Mouse (Mus musculus) testis, adult 2 months (tissue): ENCODE measurements around the gene Trappc2. TPM values are rescaled to one million over a fixed set of nuclear protein-coding genes. Genes with fewer than 3 reads are reported as not detected.

Experiments
- H3K27ac ChIP-seq: fragments of 200-500 bp; 2 replicates; pipeline ENCODE4 v1.5.1; 2012; ENCODE audit warnings: low read depth, low read length; ENCODE audit not compliant: control insufficient read depth, insufficient read depth
- H3K27me3 ChIP-seq: fragments of 200-500 bp; 2 replicates; pipeline ENCODE4 v1.6.1; 2012; ENCODE audit warnings: mild to moderate bottlenecking, low read length, moderate library complexity; ENCODE audit not compliant: control insufficient read depth, insufficient read depth
- H3K36me3 ChIP-seq: fragments of 200-500 bp; 2 replicates; pipeline ENCODE4 v1.6.1; 2012; ENCODE audit warnings: mild to moderate bottlenecking, low read length; ENCODE audit not compliant: control insufficient read depth, insufficient read depth
- H3K4me1 ChIP-seq: fragments of 200-500 bp; 2 replicates; pipeline ENCODE4 v1.6.1; 2012; ENCODE audit warnings: low read length; ENCODE audit not compliant: control insufficient read depth, insufficient read depth
- H3K4me3 ChIP-seq: fragments of 200-500 bp; 2 replicates; pipeline ENCODE4 v1.5.1; 2012; ENCODE audit warnings: low read depth, mild to moderate bottlenecking, low read length, moderate library complexity, mixed read lengths; ENCODE audit not compliant: control insufficient read depth
- CTCF ChIP-seq: fragments of 200-500 bp; IDR thresholded peaks from 2 replicates; pipeline ENCODE4 v1.5.1; 2012; ENCODE audit warnings: low read depth, mild to moderate bottlenecking, inconsistent platforms, low read length, moderate library complexity; ENCODE audit not compliant: control insufficient read depth, insufficient read depth, insufficient replicate concordance
- POLR2A ChIP-seq: fragments of 200-500 bp; IDR thresholded peaks from 2 replicates; pipeline ENCODE4 v1.6.1; 2012; ENCODE audit warnings: low read depth, mild to moderate bottlenecking, inconsistent platforms, low read length, moderate library complexity; ENCODE audit not compliant: control insufficient read depth
- polyA plus RNA-seq: library from polyadenylated mRNA; depleted of rRNA; stranded (reverse); fragments of >200 nt; gene quantifications from 2 replicates; pipeline ENCODE4 v1.2.3, GENCODE M21; 2012; rRNA removed

The Trappc2 gene
- polyA plus RNA-seq, result 1.2 and 1.9 TPM in 2 replicates

DNA sequence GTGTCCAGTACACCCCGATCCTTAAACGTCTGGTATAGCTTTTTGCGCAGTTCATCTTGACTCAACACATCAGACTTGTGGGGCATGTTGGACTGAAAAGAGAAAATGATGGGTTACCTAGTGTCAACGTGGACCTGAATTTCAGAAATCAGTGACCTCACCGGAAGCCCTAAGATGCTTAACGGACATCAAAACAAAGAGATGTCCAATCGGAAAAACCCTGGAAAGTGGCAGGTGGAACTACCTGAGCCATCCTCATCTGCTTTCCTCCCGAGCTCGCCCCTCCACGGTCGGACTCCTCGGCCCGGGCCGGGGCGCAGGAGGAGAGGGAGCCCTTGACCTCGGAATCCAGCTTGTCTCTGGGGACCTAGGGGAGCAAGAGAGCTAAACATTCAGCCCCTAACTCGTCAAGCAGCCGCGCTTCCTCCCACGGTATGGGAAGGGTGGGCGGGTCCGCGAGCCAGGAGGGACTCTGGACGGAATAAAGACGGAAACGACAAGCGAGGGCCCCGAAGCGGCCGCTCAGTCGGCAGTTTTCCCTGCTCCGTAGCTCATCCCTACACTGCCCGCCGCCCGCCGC lies at the start of gene Trappc2:
Gene Trappc2 (plus strand): TSS at position 539 of the 580 bp plus-strand sequence.
- peak within 1 kb of the TSS; percentile 75 for H3K4me3 ChIP-seq
- no peak for TF ChIP-seq CTCF
- no peak for TF ChIP-seq POLR2A
- peak within 1 kb of the TSS; percentile 79 for H3K27ac ChIP-seq
- H3K36me3 ChIP-seq, result no peaks in the 10 kb centered on the region
- H3K27me3 ChIP-seq, result no peaks in the 10 kb centered on the region
- no peaks in the 10 kb centered on the region for H3K4me1 ChIP-seq

DNA sequence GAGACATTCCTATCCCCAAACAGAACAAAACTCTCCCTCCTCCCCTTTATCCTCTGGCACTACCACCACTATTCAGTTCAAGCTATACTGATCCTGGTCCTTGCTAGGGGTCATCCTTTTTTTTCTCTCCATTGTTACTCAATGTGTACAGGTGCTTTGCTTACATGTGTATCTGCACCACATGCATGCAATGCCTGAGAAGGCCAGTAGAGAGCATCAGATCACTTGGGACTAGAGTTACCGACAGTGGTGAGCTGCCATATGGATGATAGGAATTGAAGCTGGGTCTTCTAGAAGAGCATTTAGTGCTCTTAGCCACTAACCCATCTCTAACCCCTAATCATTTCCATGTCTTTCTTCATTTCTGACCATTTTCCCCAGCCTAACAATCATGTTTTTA lies 46.6 kb upstream of the Trappc2 start:
- no peak for TF ChIP-seq POLR2A
- TF ChIP-seq CTCF, result no peak

DNA sequence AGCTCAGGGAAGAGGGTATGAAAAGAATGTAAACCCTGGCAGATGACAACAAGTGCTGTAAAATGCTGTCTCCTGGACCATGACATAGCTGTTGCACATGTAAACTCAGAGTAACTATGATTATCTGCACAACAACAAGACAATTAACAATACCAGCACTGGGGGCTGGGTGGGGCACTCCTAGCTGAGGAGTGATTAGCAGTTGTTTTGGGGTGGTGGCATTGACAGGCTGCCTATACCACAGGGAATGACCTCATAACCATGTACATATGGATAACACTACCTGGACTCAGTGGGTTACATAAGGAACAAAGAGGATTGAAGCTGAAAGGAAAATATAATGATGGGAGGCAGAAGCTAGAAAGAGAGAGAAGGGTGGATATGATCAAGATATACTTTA lies 32.5 kb upstream of the Trappc2 start:
- TF ChIP-seq POLR2A (no peak), CTCF (no peak)
- Histone ChIP-seq H3K4me3 (no peak overlapping the region), H3K27ac (no peak overlapping the region), H3K36me3 (no peaks in the 10 kb centered on the region), H3K27me3 (no peaks in the 10 kb centered on the region), H3K4me1 (no peaks in the 10 kb centered on the region)

More for the DNA sequence above, 46.6 kb upstream of the Trappc2 start:
- Histone ChIP-seq H3K4me3 (no peak overlapping the region), H3K4me1 (no peaks in the 10 kb centered on the region), H3K27me3 (no peaks in the 10 kb centered on the region), H3K36me3 (no peaks in the 10 kb centered on the region), H3K27ac (no peak overlapping the region)

DNA sequence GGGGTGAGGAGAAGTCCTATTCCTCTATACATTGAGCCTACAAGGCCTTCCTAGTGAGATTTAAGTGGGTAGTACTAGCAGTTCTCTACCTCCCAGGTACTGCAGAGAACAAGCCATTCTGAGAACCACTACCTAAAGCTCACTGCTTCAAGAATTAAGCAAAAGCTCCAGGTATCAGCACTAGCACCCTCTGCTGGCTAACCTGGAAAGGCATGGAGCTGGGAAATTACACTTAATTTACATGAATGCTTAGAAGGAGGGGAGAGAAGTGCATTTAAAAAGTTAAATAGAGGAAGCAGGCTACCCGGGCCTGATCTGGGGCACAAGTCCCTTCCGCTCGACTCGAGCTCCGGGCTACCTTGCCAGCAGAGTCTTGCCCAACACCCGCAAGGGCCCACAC lies 24.2 kb upstream of the Trappc2 start:
- no peaks in the 10 kb centered on the region for H3K4me1 ChIP-seq
- TF ChIP-seq CTCF (no peak), POLR2A (no peak)
- no peaks in the 10 kb centered on the region for H3K36me3 ChIP-seq
- H3K27me3 ChIP-seq, result no peaks in the 10 kb centered on the region
- no peak overlapping the region for H3K27ac ChIP-seq
- H3K4me3 ChIP-seq, result no peak overlapping the region

DNA sequence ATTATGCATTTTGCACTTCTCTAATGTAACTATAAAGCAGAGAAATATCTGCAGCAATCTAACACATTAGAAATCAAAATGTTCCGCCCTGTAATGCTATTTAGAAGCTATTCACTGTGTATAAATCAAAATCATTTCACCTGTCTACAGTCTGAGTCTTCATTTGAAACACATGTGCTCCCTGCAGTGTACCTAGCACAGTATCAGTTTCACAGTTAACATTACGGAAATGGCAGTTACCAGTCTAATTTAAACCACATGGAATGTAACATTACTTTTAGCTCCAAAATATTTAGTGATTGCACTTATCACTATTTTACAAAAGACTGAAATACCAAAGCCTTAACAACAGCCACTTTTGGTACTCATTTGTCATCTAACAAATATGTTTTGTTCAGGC lies 5.6 kb upstream of the Trappc2 start:
- H3K4me3 ChIP-seq, result no peak overlapping the region
- H3K36me3 ChIP-seq, result no peaks in the 10 kb centered on the region
- TF ChIP-seq POLR2A (no peak), CTCF (no peak)
- H3K27ac ChIP-seq, result no peak overlapping the region
- no peaks in the 10 kb centered on the region for H3K4me1 ChIP-seq
- H3K27me3 ChIP-seq, result no peaks in the 10 kb centered on the region

DNA sequence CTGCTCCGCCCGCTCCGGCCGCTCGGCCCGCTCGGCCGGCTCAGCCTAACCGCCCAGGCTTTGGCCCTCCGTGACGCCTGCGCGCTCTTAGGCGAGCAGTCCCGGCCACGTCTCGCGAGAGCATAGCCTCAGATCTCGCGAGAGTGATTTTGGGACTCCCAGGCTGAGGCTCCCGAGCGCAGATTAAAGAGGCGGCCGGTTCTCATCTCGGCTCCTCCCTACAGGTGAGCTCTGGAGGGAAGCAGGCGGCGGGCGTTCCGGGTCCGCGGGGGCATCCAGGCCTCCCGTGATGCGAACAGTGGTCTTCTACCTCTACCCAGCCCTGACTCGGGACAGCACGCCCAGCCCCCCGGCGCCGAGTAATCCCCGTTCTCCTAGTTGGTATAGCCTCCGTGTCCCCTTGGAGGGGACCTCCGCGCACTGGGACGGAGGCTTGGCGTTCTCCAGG lies 266 bp downstream of the Trappc2 start, which contains the start of gene Ofd1:
Gene Ofd1 (minus strand): TSS at position 89 of the 448 bp plus-strand sequence.
- no peaks in the 10 kb centered on the region for H3K4me1 ChIP-seq
- no peaks in the 10 kb centered on the region for H3K27me3 ChIP-seq
- H3K4me3 ChIP-seq, result peak within 1 kb of the TSS; percentile 75
- peak within 1 kb of the TSS; percentile 79 for H3K27ac ChIP-seq
- no peaks in the 10 kb centered on the region for H3K36me3 ChIP-seq
- no peak for TF ChIP-seq CTCF
- peak; percentile 59; the same call in 1 of the 2 replicates for TF ChIP-seq POLR2A

DNA sequence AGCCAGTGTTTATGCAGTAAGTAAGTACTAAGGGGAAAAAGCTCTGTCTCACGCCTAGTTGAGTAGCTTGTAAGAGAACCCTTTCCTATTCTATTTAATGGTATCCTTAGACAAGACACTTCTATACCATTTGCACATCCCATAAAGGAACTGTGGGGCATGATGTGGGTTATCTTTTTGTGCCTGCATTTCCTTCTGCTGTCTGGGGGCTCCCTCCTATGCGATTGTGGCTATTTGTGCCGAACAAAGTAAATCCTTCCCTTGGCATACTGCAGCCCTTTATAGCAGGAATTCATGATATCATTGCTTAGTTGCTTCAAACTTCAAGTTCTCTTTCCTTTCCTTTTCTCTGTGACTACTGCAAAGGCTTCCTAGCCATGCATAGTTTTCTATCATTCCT lies 4.2 kb downstream of the Trappc2 start:
- H3K36me3 ChIP-seq, result no peaks in the 10 kb centered on the region
- no peak for TF ChIP-seq CTCF
- TF ChIP-seq POLR2A, result no peak
- H3K27me3 ChIP-seq, result no peaks in the 10 kb centered on the region
- no peaks in the 10 kb centered on the region for H3K4me1 ChIP-seq
- no peak overlapping the region for H3K4me3 ChIP-seq
- H3K27ac ChIP-seq, result no peak overlapping the region
